Mouse (Mus musculus): ENCODE measurements around the gene Gon7. TPM values are rescaled to one million over a fixed set of nuclear protein-coding genes. Genes with fewer than 3 reads are reported as not detected.

The Gon7 gene
- polyA plus RNA-seq, 1 experiment: 11.0 TPM

DNA sequence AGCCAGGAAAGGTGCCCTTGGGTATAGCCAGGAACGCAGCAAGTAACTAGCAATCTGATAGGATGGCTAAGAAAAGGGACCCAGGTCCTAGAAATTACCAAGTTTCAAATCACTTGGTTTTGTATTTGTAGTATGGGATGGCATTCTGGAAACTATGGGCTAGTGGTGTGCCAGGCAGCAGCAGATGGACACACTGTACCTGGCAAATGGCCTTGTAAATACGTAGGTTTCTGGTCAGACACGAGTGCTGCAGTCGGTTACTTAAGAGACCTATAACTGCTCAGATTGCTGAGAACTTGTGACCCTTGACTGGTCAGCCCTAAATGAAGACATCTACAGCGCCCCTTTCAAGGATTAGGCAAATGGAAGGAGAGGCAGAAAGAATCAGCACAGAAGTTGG is 20.5 kb upstream of the Gon7 start:
- TF ChIP-seq CTCF (IDR thresholded peaks at IDR 0.05; ENCODE audit: control insufficient read depth, insufficient read depth, insufficient replicate concordance, low read depth, low read length) (no peak), POLR2A (IDR thresholded peaks at IDR 0.05; ENCODE audit: control insufficient read depth, low read depth, low read length) (no peak)
- Histone ChIP-seq H3K36me3 (ENCODE audit: control insufficient read depth, insufficient read depth, low read length) (peaks cover 2% of the 10 kb centered on the region), H3K4me1 (ENCODE audit: control insufficient read depth, insufficient read depth, low read length) (no peaks in the 10 kb centered on the region), H3K4me3 (ENCODE audit: control insufficient read depth, low read depth, low read length) (no peak overlapping the region), H3K27ac (ENCODE audit: control insufficient read depth, insufficient read depth, low read depth, low read length) (no peak overlapping the region), H3K27me3 (ENCODE audit: control insufficient read depth, insufficient read depth, low read length) (no peaks in the 10 kb centered on the region)

DNA sequence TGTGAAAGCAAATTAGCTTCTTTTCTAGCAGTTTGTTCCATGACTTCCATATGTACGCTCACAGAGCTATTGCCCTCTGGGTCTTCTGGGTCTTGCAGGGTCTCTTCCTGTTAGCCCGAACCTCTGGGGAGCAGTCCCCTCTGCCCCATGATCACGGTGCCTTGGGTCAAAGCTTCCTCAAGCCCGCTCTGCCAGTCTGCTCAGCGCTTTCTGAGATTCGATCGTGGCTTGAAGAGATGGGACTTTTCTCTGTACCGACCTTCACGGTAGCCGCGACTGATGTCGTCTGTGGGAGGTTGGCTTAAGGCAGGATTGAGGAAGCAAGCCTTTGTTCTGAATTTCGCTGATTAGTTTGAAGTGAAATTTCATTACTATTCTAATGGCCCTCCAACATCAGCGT is 18.4 kb upstream of the Gon7 start:
- Histone ChIP-seq H3K4me3 (ENCODE audit: control insufficient read depth, low read depth, low read length) (no peak overlapping the region), H3K4me1 (ENCODE audit: control insufficient read depth, insufficient read depth, low read length) (no peaks in the 10 kb centered on the region), H3K36me3 (ENCODE audit: control insufficient read depth, insufficient read depth, low read length) (peaks cover 2% of the 10 kb centered on the region), H3K27ac (ENCODE audit: control insufficient read depth, insufficient read depth, low read depth, low read length) (no peak overlapping the region), H3K27me3 (ENCODE audit: control insufficient read depth, insufficient read depth, low read length) (no peaks in the 10 kb centered on the region)
- TF ChIP-seq POLR2A (IDR thresholded peaks at IDR 0.05; ENCODE audit: control insufficient read depth, low read depth, low read length) (no peak), CTCF (IDR thresholded peaks at IDR 0.05; ENCODE audit: control insufficient read depth, insufficient read depth, insufficient replicate concordance, low read depth, low read length) (no peak)

GRCm38 (mm10) chr12:102772676-102773075 is 15.1 kb upstream of the Gon7 start:
- H3K27ac ChIP-seq (ENCODE audit: control insufficient read depth, insufficient read depth, low read depth, low read length): no peak overlapping the region
- H3K4me3 ChIP-seq (ENCODE audit: control insufficient read depth, low read depth, low read length): no peak overlapping the region
- H3K27me3 ChIP-seq (ENCODE audit: control insufficient read depth, insufficient read depth, low read length): no peaks in the 10 kb centered on the region
- no peaks in the 10 kb centered on the region for H3K4me1 ChIP-seq (ENCODE audit: control insufficient read depth, insufficient read depth, low read length)
- peaks cover 5% of the 10 kb centered on the region for H3K36me3 ChIP-seq (ENCODE audit: control insufficient read depth, insufficient read depth, low read length)
- TF ChIP-seq POLR2A (IDR thresholded peaks at IDR 0.05; ENCODE audit: control insufficient read depth, low read depth, low read length): no peak
- no peak for TF ChIP-seq CTCF (IDR thresholded peaks at IDR 0.05; ENCODE audit: control insufficient read depth, insufficient read depth, insufficient replicate concordance, low read depth, low read length)

GRCm38 (mm10) chr12:102771601-102772000 is 14.0 kb upstream of the Gon7 start:
- H3K4me1 ChIP-seq (ENCODE audit: control insufficient read depth, insufficient read depth, low read length): no peaks in the 10 kb centered on the region
- H3K36me3 ChIP-seq (ENCODE audit: control insufficient read depth, insufficient read depth, low read length): peaks cover 5% of the 10 kb centered on the region
- H3K27ac ChIP-seq (ENCODE audit: control insufficient read depth, insufficient read depth, low read depth, low read length): no peak overlapping the region
- no peaks in the 10 kb centered on the region for H3K27me3 ChIP-seq (ENCODE audit: control insufficient read depth, insufficient read depth, low read length)
- TF ChIP-seq POLR2A (IDR thresholded peaks at IDR 0.05; ENCODE audit: control insufficient read depth, low read depth, low read length) (no peak), CTCF (IDR thresholded peaks at IDR 0.05; ENCODE audit: control insufficient read depth, insufficient read depth, insufficient replicate concordance, low read depth, low read length) (no peak)
- no peak overlapping the region for H3K4me3 ChIP-seq (ENCODE audit: control insufficient read depth, low read depth, low read length)

- no peaks in the 10 kb centered on the region for H3K27me3 ChIP-seq (ENCODE audit: control insufficient read depth, insufficient read depth, low read length)
- no peak for TF ChIP-seq CTCF (IDR thresholded peaks at IDR 0.05; ENCODE audit: control insufficient read depth, insufficient read depth, insufficient replicate concordance, low read depth, low read length)
- H3K27ac ChIP-seq (ENCODE audit: control insufficient read depth, insufficient read depth, low read depth, low read length): no peak overlapping the region
- H3K36me3 ChIP-seq (ENCODE audit: control insufficient read depth, insufficient read depth, low read length): peaks cover 4% of the 10 kb centered on the region
- H3K4me3 ChIP-seq (ENCODE audit: control insufficient read depth, low read depth, low read length): no peak overlapping the region
- no peaks in the 10 kb centered on the region for H3K4me1 ChIP-seq (ENCODE audit: control insufficient read depth, insufficient read depth, low read length)
Observed at GRCm38 (mm10) chr12:102769000-102769399, 11.4 kb upstream of the Gon7 start.

- H3K27me3 ChIP-seq (ENCODE audit: control insufficient read depth, insufficient read depth, low read length): no peaks in the 10 kb centered on the region
- no peak overlapping the region for H3K4me3 ChIP-seq (ENCODE audit: control insufficient read depth, low read depth, low read length)
- H3K36me3 ChIP-seq (ENCODE audit: control insufficient read depth, insufficient read depth, low read length): peaks cover 10% of the 10 kb centered on the region
- H3K27ac ChIP-seq (ENCODE audit: control insufficient read depth, insufficient read depth, low read depth, low read length): no peak overlapping the region
- peaks cover 3% of the 10 kb centered on the region for H3K4me1 ChIP-seq (ENCODE audit: control insufficient read depth, insufficient read depth, low read length)
- TF ChIP-seq CTCF (IDR thresholded peaks at IDR 0.05; ENCODE audit: control insufficient read depth, insufficient read depth, insufficient replicate concordance, low read depth, low read length): no peak
- TF ChIP-seq POLR2A (IDR thresholded peaks at IDR 0.05; ENCODE audit: control insufficient read depth, low read depth, low read length): no peak
Observed at GRCm38 (mm10) chr12:102763696-102764095, 6.1 kb upstream of the Gon7 start.

GRCm38 (mm10) chr12:102761668-102762067 is 4.1 kb upstream of the Gon7 start:
- TF ChIP-seq POLR2A (IDR thresholded peaks at IDR 0.05; ENCODE audit: control insufficient read depth, low read depth, low read length) (no peak), CTCF (IDR thresholded peaks at IDR 0.05; ENCODE audit: control insufficient read depth, insufficient read depth, insufficient replicate concordance, low read depth, low read length) (no peak)
- H3K27me3 ChIP-seq (ENCODE audit: control insufficient read depth, insufficient read depth, low read length): no peaks in the 10 kb centered on the region
- H3K36me3 ChIP-seq (ENCODE audit: control insufficient read depth, insufficient read depth, low read length): peaks cover 7% of the 10 kb centered on the region
- H3K4me1 ChIP-seq (ENCODE audit: control insufficient read depth, insufficient read depth, low read length): peaks cover 3% of the 10 kb centered on the region
- no peak overlapping the region for H3K27ac ChIP-seq (ENCODE audit: control insufficient read depth, insufficient read depth, low read depth, low read length)
- H3K4me3 ChIP-seq (ENCODE audit: control insufficient read depth, low read depth, low read length): no peak overlapping the region

GRCm38 (mm10) chr12:102758936-102759335 is 1.3 kb upstream of the Gon7 start:
- TF ChIP-seq POLR2A (IDR thresholded peaks at IDR 0.05; ENCODE audit: control insufficient read depth, low read depth, low read length) (no peak), CTCF (IDR thresholded peaks at IDR 0.05; ENCODE audit: control insufficient read depth, insufficient read depth, insufficient replicate concordance, low read depth, low read length) (no peak)
- Histone ChIP-seq H3K27me3 (ENCODE audit: control insufficient read depth, insufficient read depth, low read length) (no peaks in the 10 kb centered on the region), H3K27ac (ENCODE audit: control insufficient read depth, insufficient read depth, low read depth, low read length) (peak overlapping the region; percentile 92), H3K4me1 (ENCODE audit: control insufficient read depth, insufficient read depth, low read length) (peaks cover 3% of the 10 kb centered on the region), H3K4me3 (ENCODE audit: control insufficient read depth, low read depth, low read length) (peak overlapping the region; percentile 94), H3K36me3 (ENCODE audit: control insufficient read depth, insufficient read depth, low read length) (peaks cover 6% of the 10 kb centered on the region)

Measured in testis, adult 2 months (tissue).